Mouse (Mus musculus): ENCODE data around the gene Tmc5.

Tmc5 gene

DNA sequence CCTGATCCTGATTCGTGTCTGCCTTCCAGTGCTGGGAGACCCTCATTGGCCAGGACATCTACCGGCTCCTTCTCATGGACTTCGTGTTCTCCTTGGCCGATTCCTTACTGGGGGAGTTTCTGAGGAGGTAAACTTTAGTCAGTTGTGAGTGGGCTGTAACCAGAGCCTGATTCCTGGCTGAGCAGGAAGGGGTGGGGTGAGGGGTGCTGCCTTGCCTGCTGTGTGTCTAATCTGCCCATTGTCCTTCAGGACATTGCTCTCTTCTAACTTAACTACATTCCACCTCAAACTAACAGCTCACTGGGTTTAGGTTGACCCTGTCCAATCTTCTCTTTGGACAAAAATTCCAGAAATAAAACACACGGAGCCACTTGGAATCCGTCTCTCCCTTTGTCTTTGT lies 59.6 kb downstream of the Tmc5 start:
- in situ Hi-C loops (cut with MboI; ENCODE audit: unreplicated experiment in 2 of 2), result no loop called here

DNA sequence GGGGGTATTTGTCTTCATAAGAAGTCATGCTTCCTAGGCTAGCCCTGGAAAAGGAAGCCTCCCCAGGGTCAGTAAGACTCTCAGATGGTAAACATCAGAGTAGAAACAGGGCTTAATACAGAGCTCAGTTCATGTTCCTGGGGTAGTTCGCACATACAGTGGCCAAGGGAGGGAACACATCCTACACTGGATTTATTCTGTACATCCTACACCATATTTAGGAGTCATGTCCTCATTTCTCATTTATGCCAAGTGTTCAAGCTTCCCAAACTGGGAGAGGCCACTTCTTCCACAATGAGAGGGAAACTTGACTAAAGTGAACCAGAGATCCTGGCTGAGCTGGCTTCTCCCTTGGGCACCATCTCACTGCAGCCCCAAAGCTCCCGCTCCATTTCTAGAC lies 70.7 kb downstream of the Tmc5 start:
- in situ Hi-C loops (cut with MboI; ENCODE audit: unreplicated experiment in 2 of 2), result no loop called here

DNA sequence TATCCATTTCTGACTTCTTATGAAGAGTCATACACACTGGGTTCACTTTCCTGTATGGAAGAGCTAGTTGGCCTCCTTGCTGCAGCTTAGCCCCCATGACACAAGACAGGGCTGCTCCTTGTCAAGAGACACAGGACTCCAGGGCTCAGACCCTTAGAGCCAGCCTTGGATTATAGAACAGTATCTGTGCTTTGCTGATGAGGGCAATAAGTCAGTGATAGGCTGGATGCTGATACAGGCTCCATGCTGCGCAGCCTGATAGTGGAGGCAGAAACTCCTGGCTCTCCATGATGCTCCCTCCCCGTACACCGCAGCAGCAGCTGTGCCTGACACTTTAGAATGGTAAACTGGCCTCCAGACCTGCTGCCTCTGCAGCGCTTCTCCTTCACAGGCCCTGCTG lies 73.0 kb downstream of the Tmc5 start:
- in situ Hi-C loops (cut with MboI; ENCODE audit: unreplicated experiment in 2 of 2), result no loop called here

DNA sequence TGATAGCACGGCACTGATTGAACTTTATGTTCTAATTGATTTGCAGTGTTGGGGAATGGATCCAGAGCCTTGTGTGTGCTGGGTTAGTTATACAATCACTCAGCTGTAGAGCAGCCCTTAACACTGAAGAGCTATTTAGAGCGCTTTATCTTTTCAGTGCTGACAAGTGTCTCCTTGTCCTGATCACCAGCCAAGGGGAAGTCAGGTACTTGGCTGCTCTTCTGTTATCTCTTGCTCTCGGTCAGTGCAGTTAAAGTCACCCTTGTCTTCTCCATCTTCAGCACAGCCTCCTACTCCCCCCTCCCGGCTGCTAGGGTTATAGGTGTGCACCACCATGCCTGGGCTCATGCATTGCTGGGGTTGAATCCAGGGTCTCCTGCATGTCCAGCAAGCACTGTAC lies 79.7 kb downstream of the Tmc5 start:
- in situ Hi-C loops (cut with MboI; ENCODE audit: unreplicated experiment in 2 of 2), result no loop called here

DNA sequence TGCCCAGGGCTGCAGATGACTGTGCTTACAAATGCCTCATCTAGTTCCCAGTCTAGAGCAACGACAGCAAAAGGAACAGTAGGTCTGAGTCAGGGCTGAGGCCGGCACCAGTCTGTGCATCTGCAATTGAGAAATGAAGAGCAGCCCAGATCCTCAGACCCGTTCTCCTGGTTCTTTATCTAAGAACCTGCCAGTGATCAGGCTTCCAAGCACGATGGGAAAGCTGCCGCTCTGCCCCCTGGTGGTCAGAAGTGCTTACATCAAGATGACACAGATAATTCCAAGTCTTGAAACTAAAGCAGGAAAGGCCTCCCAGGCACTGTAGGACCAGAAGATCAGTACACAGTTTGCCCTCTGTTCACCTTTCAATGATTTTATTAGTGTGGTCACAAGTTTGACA lies 91.1 kb downstream of the Tmc5 start:
- in situ Hi-C loops (cut with MboI; ENCODE audit: unreplicated experiment in 2 of 2), result loop anchor here (5.0 kb wide), 2 partner anchors 91 to 161 kb away; partner anchors contain the start of gene Tmc5 (in 2 of the 2)

DNA sequence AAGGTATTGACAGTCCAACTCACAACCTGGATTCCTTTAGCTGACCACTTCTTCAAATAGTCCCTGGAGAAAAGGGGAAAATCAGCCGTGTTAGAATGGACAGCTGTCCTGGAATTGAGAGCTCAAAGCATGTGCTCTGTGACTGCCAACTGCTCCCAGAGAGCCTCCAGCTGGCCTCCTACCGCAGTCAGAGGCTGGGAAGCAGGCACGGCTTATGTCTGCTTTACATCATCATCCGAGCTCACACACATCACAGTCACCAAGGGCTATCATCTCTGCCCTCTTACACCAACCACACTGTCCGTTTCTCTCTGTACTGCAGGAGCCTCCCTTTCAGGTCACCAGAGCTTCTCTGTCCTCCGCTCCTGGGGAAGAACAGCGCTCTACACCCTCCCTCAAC lies 92.0 kb downstream of the Tmc5 start:
- in situ Hi-C loops (cut with MboI; ENCODE audit: unreplicated experiment in 2 of 2), result loop anchor here (5.0 kb wide), 2 partner anchors 92 to 162 kb away; partner anchors contain the start of gene Tmc5 (in 2 of the 2)

DNA sequence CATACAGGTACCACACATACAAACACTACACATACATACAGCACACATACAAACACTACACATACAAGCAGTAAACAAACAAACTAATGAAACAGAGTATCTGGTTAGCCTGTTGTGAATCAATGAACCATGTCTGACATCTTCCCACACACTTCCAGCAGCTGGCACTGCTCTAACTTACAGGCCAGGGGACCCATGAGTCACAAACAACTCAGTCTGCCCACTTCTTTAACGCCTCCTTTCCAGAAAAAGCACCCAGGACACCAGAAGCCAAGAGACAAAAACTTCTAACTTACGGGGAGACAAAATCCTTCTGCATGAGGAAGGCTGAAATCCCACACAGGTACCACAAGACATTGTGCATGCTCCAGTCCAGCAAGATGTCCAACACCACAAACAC lies 94.2 kb downstream of the Tmc5 start:
- in situ Hi-C loops (cut with MboI; ENCODE audit: unreplicated experiment in 2 of 2), result no loop called here

DNA sequence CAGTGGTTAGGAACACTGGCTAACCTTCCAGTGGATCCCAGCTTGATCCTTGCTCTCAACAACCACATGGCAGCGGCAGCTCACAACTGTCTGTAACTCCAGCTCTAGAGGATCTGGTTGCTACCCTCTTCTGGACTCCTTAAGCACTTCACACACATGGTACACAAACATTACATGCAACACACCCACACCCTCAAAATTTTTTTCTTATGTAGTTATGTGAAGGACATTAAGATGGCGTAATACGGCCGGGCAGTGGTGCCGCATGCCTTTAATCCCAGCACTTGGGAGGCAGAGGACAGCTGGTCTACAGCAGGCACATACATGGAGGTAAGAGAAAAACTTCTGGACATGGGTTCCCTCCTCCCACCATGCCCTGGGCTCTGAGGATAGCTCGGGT lies 99.0 kb downstream of the Tmc5 start:
- in situ Hi-C loops (cut with MboI; ENCODE audit: unreplicated experiment in 2 of 2), result loop anchor here in 1 of 2 experiments (5.0 kb wide), 1 partner anchor 169 kb away; no protein-coding TSS in a partner anchor

DNA sequence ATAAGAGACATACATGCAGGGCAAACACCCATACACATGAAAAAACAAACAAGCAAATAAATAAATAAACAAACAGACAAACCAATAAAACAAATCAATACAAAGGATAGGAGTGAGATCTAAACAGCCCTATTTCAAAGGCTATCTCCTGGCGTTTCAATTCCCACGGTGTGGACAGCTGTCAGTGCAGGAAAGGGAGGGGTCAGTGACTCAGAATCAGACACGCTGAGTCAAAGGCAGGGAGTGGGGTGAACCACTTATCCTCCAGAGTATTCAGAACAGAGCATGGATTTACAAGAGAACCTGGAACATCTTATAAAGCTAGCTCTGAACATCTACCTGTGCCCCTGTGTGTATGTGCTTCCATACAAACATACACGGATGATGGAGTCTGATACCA lies 100.1 kb downstream of the Tmc5 start:
- in situ Hi-C loops (cut with MboI; ENCODE audit: unreplicated experiment in 2 of 2), result loop anchor here in 1 of 2 experiments (5.0 kb wide), 1 partner anchor 170 kb away; no protein-coding TSS in a partner anchor

DNA sequence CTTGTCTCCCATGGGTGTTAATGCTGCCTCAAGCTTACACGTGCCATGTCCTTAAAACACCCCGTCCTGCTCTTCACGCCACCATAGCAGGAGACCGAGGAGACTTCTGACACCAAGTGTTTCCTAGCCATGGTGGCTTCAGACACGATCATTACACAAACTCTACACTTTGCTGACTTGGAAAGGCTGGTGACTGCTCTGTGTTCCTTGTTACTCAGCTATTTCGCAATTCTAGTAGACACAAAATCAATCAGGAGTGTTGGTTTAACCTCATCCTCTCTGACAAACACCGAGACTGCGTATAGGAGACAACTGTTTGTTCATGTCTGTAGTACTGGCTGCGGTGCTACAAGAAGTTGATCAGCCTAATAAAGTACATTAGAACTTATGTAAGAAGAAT lies 101.8 kb downstream of the Tmc5 start:
- in situ Hi-C loops (cut with MboI; ENCODE audit: unreplicated experiment in 2 of 2), result loop anchor here in 1 of 2 experiments (5.0 kb wide), 1 partner anchor 172 kb away; no protein-coding TSS in a partner anchor

DNA sequence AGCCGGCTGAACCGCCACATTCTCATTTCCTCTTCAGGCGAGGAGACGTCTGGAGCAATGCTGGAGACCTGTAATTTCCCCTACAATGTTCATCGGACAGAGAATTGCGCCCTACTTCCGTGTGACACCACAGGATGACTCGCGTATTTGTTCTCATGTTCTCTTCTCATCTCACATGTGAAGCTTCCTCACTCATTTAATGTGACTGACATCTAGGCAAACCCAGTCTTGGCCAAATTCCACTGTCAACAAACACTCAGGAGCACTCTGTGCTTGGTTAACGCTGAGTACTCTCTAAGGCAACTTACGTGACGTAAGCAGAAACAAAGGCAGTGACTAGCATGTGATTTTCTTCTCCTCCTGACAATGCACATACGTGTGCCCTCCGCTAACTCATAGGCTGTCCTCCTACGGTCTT lies 106.1 kb downstream of the Tmc5 start:
- in situ Hi-C loops (cut with MboI; ENCODE audit: unreplicated experiment in 2 of 2), result no loop called here

DNA sequence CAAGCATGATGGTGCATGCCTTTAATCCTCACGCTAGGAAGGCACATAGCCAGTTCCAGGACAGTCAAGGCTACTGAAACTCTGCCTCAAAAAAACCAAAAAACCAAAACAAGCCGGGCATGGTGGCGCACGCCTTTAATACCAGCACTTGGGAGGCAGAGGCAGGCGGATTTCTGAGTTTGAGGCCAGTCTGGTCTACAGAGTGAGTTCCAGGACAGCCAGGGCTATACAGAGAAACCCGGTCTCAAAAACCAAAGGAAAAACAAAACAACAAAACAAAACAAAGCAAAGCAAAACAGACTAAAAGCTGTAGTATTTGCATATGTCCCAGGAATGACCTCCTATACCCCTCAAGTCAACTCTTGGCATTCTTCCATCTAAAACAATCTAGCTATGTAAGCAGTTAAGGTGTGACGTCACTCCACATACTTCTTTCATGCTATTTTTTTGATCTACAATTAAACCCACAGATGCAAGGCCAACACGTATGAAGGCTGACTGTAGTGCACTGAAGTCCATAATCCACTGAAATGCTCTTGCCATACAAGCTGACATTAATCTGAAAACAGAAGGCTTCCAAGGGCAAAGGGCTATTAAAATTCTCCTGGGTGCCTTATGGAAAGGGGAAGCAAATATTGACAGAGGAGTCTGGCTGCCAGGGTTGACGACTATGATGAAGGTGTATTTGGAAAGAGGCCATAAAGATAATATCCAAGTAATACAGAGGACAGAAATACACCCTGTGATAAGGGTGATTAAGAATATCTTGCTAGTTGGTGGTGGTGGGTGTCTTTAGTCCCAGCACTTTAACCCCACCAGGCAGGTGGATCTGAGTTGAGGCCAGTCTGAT lies 107.1 kb downstream of the Tmc5 start:
- in situ Hi-C loops (cut with MboI; ENCODE audit: unreplicated experiment in 2 of 2), result no loop called here

DNA sequence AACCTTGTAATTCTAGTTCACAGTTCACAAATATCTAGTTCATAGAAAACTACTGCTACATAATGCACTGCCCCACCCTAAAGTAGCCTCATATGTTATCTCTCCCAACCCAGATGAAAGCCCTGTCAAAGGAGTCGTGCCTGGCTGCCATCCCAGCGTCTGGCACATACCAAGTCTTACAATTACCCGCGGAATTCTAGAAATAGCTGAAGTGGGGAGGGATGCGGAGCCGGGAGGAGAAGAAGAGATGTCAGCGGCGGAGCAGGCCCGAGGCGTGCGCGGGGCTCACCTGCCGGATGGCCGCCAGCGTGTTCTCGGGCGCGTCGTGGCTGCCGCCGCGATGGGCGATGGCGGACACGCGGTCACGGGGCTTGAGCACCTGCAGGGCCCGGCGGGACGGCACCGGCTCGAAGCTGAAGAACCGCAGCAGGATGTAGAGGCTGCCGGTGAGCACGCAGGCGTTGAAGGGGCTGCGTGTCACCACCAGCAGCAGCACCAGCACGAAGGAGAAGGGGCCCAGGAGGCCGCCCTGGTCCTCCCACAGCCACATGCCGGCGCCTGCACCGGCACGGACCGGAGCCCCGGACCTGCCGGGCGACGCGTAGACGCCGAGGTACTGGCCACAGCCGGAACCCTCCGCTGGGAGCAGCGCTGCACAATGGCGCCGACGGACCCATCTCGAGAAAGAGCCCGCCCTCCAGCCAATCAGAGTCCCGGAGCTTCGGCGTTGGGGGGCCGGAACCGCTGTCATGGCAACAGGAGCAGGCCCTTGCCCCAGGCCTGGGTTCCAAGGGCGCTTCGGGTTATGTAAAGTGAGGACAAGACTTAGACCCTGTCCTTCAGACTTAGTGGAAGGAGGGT lies 108.2 kb downstream of the Tmc5 start, which contains the start of gene Gde1:
Gde1 (minus strand) TSS at position 678 of the 861 bp plus-strand sequence.
- in situ Hi-C loops (cut with MboI; ENCODE audit: unreplicated experiment in 2 of 2), result no loop called here

DNA sequence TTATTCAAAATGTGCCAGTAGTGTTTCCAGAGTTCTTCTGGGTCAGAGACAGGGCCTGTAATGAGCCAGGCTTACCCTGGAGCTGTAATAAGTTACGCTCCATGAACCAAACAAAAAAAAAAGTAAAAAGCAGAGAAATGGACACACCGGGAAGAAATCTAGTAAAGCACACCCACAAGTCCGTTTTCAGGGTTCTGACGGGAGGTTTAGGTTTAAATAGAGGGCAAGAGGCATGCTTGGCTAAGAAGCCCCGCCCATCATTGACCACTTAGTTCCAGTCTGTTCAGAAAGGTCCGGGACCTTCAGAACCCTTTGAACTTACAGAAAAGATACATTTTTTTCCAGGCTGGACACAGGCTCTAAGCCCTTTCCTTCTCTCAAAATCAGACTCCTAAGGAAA lies 109.0 kb downstream of the Tmc5 start:
- in situ Hi-C loops (cut with MboI; ENCODE audit: unreplicated experiment in 2 of 2), result no loop called here

DNA sequence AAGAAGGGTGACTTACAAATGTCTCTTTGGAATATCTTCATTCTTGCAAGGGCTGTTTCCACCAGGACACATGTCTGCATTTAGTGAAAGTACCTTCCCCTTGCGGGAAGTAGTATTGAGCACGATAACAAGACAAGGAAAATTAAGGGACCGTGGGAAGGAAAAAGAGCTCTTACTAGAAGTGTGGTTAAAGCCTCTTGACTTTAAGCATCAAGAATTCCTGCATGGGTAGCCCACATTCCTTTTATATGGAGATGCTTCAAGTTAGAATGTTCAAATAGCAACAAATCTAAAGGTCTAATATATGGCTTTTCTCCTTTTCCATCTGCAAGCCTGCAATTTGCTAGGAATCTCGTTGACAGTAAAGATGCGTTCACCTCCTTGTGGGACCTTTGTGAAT lies 109.4 kb downstream of the Tmc5 start:
- in situ Hi-C loops (cut with MboI; ENCODE audit: unreplicated experiment in 2 of 2), result no loop called here

DNA sequence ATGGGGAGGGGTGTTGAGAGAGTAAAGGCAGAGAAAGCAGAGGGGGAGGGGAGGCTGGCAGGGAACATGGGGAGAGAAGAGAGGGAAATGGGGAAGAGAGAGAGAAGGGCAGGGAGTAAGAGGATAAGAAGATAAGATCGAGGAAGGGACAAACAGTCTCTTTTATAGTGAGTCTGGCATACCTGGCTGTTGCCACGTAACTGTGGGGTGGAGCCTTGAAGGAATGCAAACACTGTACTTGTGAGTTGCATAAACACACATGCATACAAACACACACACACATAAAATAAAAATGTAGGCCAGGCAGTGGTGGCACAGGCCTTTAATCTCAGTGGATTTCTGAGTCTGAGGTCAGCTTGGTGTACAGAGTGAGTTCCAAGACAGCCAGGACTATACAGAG lies 110.1 kb downstream of the Tmc5 start:
- in situ Hi-C loops (cut with MboI; ENCODE audit: unreplicated experiment in 2 of 2), result no loop called here

DNA sequence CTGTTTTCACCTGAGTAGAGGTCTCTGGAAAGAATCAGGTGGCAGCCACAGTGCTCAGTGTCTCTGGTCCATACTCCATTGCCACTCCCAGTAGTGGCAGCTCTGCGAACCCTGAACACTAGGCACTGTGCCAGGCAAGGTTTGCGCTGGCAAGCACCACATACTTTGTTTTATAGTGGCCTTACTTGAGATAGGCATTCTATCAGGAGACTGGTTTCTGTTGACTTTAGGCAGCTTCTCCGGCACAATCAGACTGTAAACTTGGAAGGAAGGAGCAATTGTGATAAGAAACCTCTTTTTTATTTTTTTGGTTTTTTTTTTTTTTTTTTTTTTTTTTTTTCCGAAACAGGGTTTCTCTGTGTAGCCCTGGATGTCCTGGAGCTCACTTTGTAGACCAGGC lies 110.9 kb downstream of the Tmc5 start:
- in situ Hi-C loops (cut with MboI; ENCODE audit: unreplicated experiment in 2 of 2), result no loop called here

DNA sequence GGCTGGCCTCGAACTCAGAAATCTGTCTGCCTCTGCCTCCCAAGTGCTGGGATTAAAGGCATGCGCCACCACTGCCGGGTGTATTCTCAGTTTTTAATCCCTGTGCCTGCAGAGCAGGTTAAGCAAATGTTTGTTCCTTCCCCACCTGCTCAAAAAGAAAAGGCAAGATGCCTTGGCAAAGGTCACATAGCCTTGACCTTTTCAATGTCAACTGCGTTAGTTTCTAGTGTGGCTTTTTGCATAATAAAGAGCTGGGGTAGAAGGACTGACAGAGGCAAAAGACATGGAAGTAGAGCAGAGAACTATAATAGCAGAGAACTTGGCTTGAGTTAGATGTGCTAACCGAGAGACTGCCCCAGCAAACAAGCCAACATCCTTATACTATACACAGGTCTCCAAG lies 113.7 kb downstream of the Tmc5 start:
- in situ Hi-C loops (cut with MboI; ENCODE audit: unreplicated experiment in 2 of 2), result no loop called here

DNA sequence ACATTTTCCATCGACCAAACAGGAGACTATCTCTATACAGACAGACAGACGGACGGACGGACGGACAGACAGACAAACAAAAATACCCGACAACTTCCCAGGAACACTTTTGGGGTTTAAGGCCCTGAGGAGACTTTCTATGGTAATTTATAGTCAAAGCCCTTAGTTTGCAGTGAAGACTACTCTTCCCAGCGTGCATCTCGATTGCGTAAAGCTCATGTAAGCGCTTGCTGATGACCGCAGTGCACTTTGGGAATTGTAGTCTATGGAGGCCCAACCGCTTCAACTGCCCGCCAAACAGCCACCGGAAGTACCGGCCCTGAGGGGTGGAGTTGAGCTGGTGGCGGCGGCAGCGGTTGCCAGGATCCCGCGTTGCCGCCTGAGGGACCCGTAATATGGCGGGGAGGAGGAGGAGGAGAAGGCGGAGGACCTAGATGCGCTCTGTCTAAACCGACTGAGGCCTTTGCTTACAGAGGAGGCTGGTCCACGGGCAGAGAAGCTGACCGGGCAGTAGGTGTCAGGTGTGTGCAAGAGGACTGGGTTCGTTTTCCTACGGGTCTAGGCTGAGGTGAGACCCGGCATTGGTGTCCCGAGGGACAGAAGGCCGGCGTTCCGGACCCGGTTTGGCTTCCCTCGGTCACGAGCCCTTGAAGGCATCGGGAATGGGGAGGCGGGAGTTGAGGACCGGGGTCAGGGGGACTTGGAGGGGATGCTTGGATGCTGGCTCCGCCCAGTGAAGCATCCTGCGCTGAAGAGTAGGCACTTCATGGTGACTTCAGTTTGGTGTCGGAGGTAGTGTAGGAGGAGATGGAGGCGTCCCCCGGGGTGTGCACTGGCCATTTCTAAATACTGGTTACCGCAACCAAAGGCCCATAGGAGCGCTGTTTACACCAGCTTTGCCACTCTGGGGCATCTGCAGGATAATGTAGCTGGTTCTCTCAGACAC lies 115.4 kb downstream of the Tmc5 start, which contains the start of gene Ccp110:
Ccp110 (plus strand) TSS at position 325 of the 946 bp plus-strand sequence.
- in situ Hi-C loops (cut with MboI; ENCODE audit: unreplicated experiment in 2 of 2), result no loop called here

DNA sequence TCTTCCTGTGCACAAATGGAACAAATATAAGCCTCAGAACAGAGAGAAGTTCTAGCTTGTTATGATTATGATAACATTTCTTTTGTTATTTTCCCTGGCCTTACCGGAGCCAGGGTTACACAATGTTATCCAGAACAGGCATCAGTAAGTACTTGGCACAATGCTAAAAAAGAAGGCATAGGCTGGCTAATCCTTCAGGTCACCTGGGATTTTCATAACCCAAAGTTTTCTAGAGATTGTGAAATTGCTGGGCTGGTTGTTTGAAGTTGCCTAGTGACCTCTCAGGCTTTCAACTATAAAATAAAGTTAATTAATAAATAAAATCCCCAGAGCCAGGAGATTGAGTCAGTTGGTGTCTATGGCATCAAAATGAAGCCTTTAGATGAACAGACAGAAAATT lies 117.8 kb downstream of the Tmc5 start:
- in situ Hi-C loops (cut with MboI; ENCODE audit: unreplicated experiment in 2 of 2), result no loop called here
